Mouse (Mus musculus) lung, embryonic 16.5 days (tissue): ENCODE measurements around the gene Smad6. TPM values are rescaled to one million over a fixed set of nuclear protein-coding genes. Genes with fewer than 3 reads are reported as not detected.

Experiments used
- ATAC-seq: fragments of 200-750 bp; cut with Nextera tagmentation; 2 replicates; pipeline ENCODE4 v1.8.0; 2017; ENCODE audit warnings: low read depth, mild to moderate bottlenecking, moderate library complexity
- H3K27ac ChIP-seq: fragments of 300-500 bp; sonication (generic); 2 replicates; pipeline ENCODE4 v1.5.1; 2014; ENCODE audit warnings: mild to moderate bottlenecking, control low read depth, low read length
- H3K27me3 ChIP-seq: fragments of 300-500 bp; sonication (generic); 2 replicates; pipeline ENCODE4 v1.6.1; 2014; ENCODE audit warnings: low read depth, low read length, mixed read lengths; ENCODE audit not compliant: control insufficient read depth, insufficient read depth
- H3K36me3 ChIP-seq: fragments of 300-500 bp; sonication (generic); 2 replicates; pipeline ENCODE4 v1.6.1; 2014; ENCODE audit warnings: low read length; ENCODE audit not compliant: control insufficient read depth, insufficient read depth
- H3K4me1 ChIP-seq: fragments of 300-500 bp; sonication (generic); replicated peaks from 2 replicates; pipeline ENCODE4 v1.6.1; 2014; ENCODE audit warnings: low read length, mixed read lengths; ENCODE audit not compliant: control insufficient read depth, insufficient read depth
- H3K4me2 ChIP-seq: fragments of 300-500 bp; sonication (generic); 2 replicates; pipeline ENCODE4 v1.6.1; 2014; ENCODE audit warnings: low read depth, low read length, control low read depth
- H3K4me3 ChIP-seq: fragments of 300-500 bp; sonication (generic); 2 replicates; pipeline ENCODE4 v1.5.1; 2014; ENCODE audit warnings: mild to moderate bottlenecking, low read length, control low read depth
- H3K9ac ChIP-seq: fragments of 300-500 bp; sonication (generic); 2 replicates; pipeline ENCODE4 v1.6.1; 2014; ENCODE audit warnings: low read length, control low read depth
- H3K9me3 ChIP-seq: fragments of 300-500 bp; sonication (generic); 2 replicates; pipeline ENCODE4 v1.6.1; 2016; ENCODE audit warnings: low read length; ENCODE audit not compliant: control insufficient read depth
- WGBS: fragments of 180-500 bp; shearing (Covaris S2); extraction: QIAGEN DNeasy Blood & Tissue Kit; methylation state at CpG from one replicate; pipeline ENCODE4 v1.1.7; 2014; 5-methylcytosine and 5-hydroxymethylcytosine counted together
- polyA plus RNA-seq: library from polyadenylated mRNA; unstranded; fragments of >200 nt; fragmentation: Nextera tagmentation; extraction: Ambion mirVana; gene quantifications from 2 replicates; pipeline ENCODE4 v1.2.1, GENCODE M21; 2015

Gene Smad6
- polyA plus RNA-seq, 1 experiment from 2014 or later, result 8.6 TPM

- 56% methylated on average over 4 of the region's 4 CpGs for WGBS
- Histone ChIP-seq H3K27ac (peak overlapping the region; percentile 12; the same call in 1 of the 2 replicates), H3K4me1 (peaks cover 18% of the 10 kb centered on the region), H3K36me3 (peaks cover 15% of the 10 kb centered on the region), H3K4me2 (no peak overlapping the region), H3K9ac (no peak overlapping the region), H3K27me3 (no peaks in the 10 kb centered on the region), H3K9me3 (no peaks in the 10 kb centered on the region), H3K4me3 (no peak overlapping the region)
- peak; percentile 44; the same call in 1 of the 2 replicates for ATAC-seq
These were observed 24.4 kb downstream of the Smad6 start for GRCm38 (mm10) chr9:63997439-63997838.

GRCm38 (mm10) chr9:63993256-63993655 lies 28.6 kb downstream of the Smad6 start:
- Histone ChIP-seq H3K36me3 (peaks cover 3% of the 10 kb centered on the region; the same call in 1 of the 2 replicates), H3K27ac (peak overlapping the region; percentile 67), H3K4me2 (no peak overlapping the region), H3K9ac (0 out of 2 replicates have a peak overlapping the region, but pooled peaks have one; percentile 1), H3K4me1 (peaks cover 40% of the 10 kb centered on the region), H3K4me3 (no peak overlapping the region), H3K27me3 (no peaks in the 10 kb centered on the region), H3K9me3 (no peaks in the 10 kb centered on the region)
- no peak for ATAC-seq
- 73% methylated on average over 5 of the region's 5 CpGs for WGBS

DNA sequence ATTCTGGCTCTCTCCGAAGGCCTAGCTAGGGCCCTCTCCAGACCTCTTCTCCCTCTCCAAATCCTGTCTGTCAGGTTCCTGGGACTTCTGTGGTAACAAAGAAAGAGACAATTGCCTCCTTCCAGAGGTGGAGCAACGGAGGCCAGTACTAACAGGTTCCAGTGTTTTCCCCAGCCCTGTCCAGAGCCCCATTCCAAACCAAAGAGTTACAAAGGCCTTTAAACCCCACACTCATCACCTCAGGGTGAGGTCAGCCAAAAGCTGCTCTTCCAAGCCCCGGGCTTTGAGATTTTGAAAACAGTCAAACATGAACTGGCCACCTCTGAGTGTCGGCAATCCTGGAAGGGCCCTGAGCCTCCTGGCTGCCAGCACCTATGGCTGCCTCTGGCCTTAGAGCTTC lies 29.1 kb downstream of the Smad6 start:
- Histone ChIP-seq H3K36me3 (peaks cover 3% of the 10 kb centered on the region; the same call in 1 of the 2 replicates), H3K4me2 (no peak overlapping the region), H3K4me3 (no peak overlapping the region), H3K9ac (0 out of 2 replicates have a peak overlapping the region, but pooled peaks have one; percentile 1), H3K4me1 (peaks cover 37% of the 10 kb centered on the region), H3K9me3 (no peaks in the 10 kb centered on the region), H3K27me3 (no peaks in the 10 kb centered on the region), H3K27ac (peak overlapping the region; percentile 67)
- WGBS, result 35% methylated on average over 4 of the region's 4 CpGs
- no peak for ATAC-seq

- 77% methylated on average over 4 of the region's 4 CpGs for WGBS
- no peak overlapping the region for H3K9ac ChIP-seq
These were observed 30.7 kb downstream of the Smad6 start for GRCm38 (mm10) chr9:63991193-63991592.

GRCm38 (mm10) chr9:63989641-63990040 lies 32.2 kb downstream of the Smad6 start:
- Histone ChIP-seq H3K4me2 (no peak overlapping the region), H3K9ac (no peak overlapping the region), H3K9me3 (no peaks in the 10 kb centered on the region), H3K27ac (peak overlapping the region; percentile 65; the same call in 1 of the 2 replicates), H3K4me3 (no peak overlapping the region), H3K36me3 (peaks cover 2% of the 10 kb centered on the region; the same call in 1 of the 2 replicates), H3K27me3 (no peaks in the 10 kb centered on the region), H3K4me1 (peaks cover 49% of the 10 kb centered on the region)
- ATAC-seq, result peak; percentile 19; the same call in 1 of the 2 replicates
- WGBS, result 24% methylated on average over 8 of the region's 8 CpGs

More at GRCm38 (mm10) chr9:63991193-63991592, 30.7 kb downstream of the Smad6 start:
- Histone ChIP-seq H3K4me1 (peaks cover 35% of the 10 kb centered on the region), H3K4me2 (no peak overlapping the region), H3K27me3 (no peaks in the 10 kb centered on the region), H3K9me3 (no peaks in the 10 kb centered on the region), H3K27ac (no peak overlapping the region), H3K4me3 (no peak overlapping the region), H3K36me3 (peaks cover 3% of the 10 kb centered on the region; the same call in 1 of the 2 replicates)
- no peak for ATAC-seq

DNA sequence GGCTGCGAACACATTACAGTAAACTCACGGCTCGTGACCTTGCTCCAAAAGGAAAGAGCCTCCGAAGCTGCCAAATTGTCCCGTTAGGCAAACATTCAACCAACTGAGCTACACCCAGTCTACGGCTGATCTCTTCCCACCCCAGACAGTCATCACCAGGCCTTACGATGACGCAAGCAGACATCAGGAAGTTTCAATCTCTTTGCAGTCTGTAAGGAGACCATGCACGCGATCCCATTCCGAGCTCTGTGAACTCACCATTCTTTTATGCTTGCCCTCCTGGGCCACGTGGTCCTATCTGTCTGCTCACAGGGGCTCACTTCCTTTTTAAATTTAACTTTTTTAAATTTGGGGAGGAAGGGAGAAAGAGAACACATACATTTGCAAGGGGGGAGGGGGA lies 32.6 kb downstream of the Smad6 start:
- Histone ChIP-seq H3K4me1 (peaks cover 53% of the 10 kb centered on the region), H3K27ac (no peak overlapping the region; the same call in 1 of the 2 replicates), H3K4me2 (no peak overlapping the region), H3K36me3 (no peaks in the 10 kb centered on the region; the same call in 1 of the 2 replicates), H3K9me3 (no peaks in the 10 kb centered on the region), H3K27me3 (no peaks in the 10 kb centered on the region), H3K4me3 (no peak overlapping the region), H3K9ac (no peak overlapping the region)
- WGBS, result 56% methylated on average over 12 of the region's 12 CpGs
- ATAC-seq, result no peak

GRCm38 (mm10) chr9:63985125-63985524 lies 36.7 kb downstream of the Smad6 start:
- Histone ChIP-seq H3K36me3 (peaks cover 4% of the 10 kb centered on the region; the same call in 1 of the 2 replicates), H3K9me3 (no peaks in the 10 kb centered on the region)
- 50% methylated on average over 6 of the region's 6 CpGs for WGBS

GRCm38 (mm10) chr9:63982937-63983632 lies 38.8 kb downstream of the Smad6 start:
- peaks cover 4% of the 10 kb centered on the region; the same call in 1 of the 2 replicates for H3K36me3 ChIP-seq
- H3K27ac ChIP-seq, result peak overlapping the region; percentile 55
- 77% methylated on average over 12 of the region's 12 CpGs for WGBS
- peak overlapping the region; percentile 6; the same call in 1 of the 2 replicates for H3K9ac ChIP-seq
- H3K27me3 ChIP-seq, result no peaks in the 10 kb centered on the region
- no peaks in the 10 kb centered on the region for H3K9me3 ChIP-seq
- H3K4me1 ChIP-seq, result peaks cover 74% of the 10 kb centered on the region
- no peak for ATAC-seq
- no peak overlapping the region for H3K4me2 ChIP-seq
- H3K4me3 ChIP-seq, result no peak overlapping the region

More at GRCm38 (mm10) chr9:63985125-63985524, 36.7 kb downstream of the Smad6 start:
- Histone ChIP-seq H3K4me1 (peaks cover 66% of the 10 kb centered on the region), H3K27me3 (no peaks in the 10 kb centered on the region), H3K4me2 (no peak overlapping the region), H3K9ac (peak overlapping the region; percentile 17), H3K4me3 (no peak overlapping the region), H3K27ac (peak overlapping the region; percentile 92)
- ATAC-seq, result no peak

DNA sequence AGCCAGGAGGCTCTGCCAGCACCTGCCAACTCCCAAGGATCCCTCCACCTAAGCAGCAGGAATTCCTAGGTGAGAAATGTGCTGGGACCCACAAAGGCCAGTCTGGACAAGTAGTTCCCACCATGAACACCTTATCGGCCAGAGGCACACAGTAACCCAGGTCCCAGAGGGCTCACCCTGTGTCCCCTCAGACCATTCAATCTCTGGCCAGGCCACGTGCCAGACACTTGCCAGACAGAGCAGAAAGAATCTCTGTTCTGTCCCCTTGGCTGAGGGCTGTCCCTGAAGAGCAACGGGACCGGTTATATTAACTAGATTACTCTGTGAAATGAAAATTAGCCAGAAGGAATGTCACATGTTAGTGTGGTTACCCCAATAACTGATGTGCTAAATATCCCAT lies 39.9 kb downstream of the Smad6 start:
- Histone ChIP-seq H3K27me3 (no peaks in the 10 kb centered on the region), H3K9me3 (no peaks in the 10 kb centered on the region), H3K27ac (peak overlapping the region; percentile 20; the same call in 1 of the 2 replicates), H3K4me1 (peaks cover 86% of the 10 kb centered on the region), H3K36me3 (peaks cover 4% of the 10 kb centered on the region; the same call in 1 of the 2 replicates), H3K4me2 (no peak overlapping the region), H3K4me3 (no peak overlapping the region), H3K9ac (0 out of 2 replicates have a peak overlapping the region, but pooled peaks have one; percentile 13)
- 73% methylated on average over 4 of the region's 4 CpGs for WGBS
- ATAC-seq, result no peak
